In the genomic region with DNA sequence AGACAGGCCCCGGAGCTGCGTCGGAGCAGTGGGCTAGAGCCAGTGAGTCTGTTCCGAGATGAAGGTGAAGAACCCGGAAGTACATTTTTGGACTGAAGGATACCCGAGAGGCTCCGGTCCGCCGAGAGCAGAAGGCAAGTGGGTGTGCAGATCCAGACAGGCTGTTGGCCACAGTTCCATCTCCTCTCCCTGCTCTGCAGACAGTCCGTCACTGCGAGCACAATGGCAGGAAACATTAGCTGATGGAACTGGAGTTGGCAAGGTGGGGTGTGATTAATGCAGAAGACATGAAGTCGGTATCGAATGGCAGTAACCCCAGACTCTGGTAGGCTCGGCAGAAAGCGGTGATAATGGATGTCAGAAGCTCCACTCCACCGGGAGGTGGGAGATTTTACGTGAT, we compare ENCODE assay signal across 14 mouse cellular contexts. TPM values are rescaled to one million over a fixed set of nuclear protein-coding genes. Genes with fewer than 3 reads are reported as not detected.
DNase-seq lines count a peak whose midpoint lies in the region; ATAC-seq and TF ChIP-seq lines count a peak whose summit lies in the region.
"Had no signal": no experiment of that assay in that cellular context is flagged by ENCODE, and none has a peak within 500 bp of the region (broad histone marks: within the 10 kb centered on the region; RNA-seq: fewer than 3 reads in every experiment).

No protein-coding gene starts in this region.

- no peak overlapping the region for H3K9ac ChIP-seq in intestine, embryonic 14.5 days (ENCODE audit: low read length)
- no peak overlapping the region for H3K9ac ChIP-seq in intestine, postnatal 0 days (ENCODE audit: low read depth, low read length)
- no peak overlapping the region for H3K9ac ChIP-seq in heart, embryonic 12.5 days
- H3K9ac ChIP-seq in hindbrain, embryonic 13.5 days: no peak overlapping the region
- H3K9ac ChIP-seq: liver, embryonic 15.5 days; neural tube, embryonic 12.5 days had no signal

- H3K27me3 ChIP-seq in intestine, embryonic 14.5 days (replicated peaks; ENCODE audit: control insufficient read depth, insufficient read depth, low read length): no peaks in the 10 kb centered on the region
- no peaks in the 10 kb centered on the region for H3K27me3 ChIP-seq in intestine, postnatal 0 days (replicated peaks; ENCODE audit: control insufficient read depth, insufficient read depth, low read length)
- peaks cover 63% of the 10 kb centered on the region for H3K27me3 ChIP-seq in E14TG2a.4 (ENCODE audit: insufficient read depth, low read length)
- H3K27me3 ChIP-seq in heart, embryonic 12.5 days (replicated peaks): no peaks in the 10 kb centered on the region
- peaks cover 3% of the 10 kb centered on the region; the same call in 1 of the 2 replicates for H3K27me3 ChIP-seq in hindbrain, embryonic 13.5 days
- H3K27me3 ChIP-seq: neural tube, embryonic 12.5 days had no signal

- H3K4me2 ChIP-seq in intestine, embryonic 14.5 days (ENCODE audit: low read length): peak overlapping the region; percentile 13; the same call in 1 of the 2 replicates
- H3K4me2 ChIP-seq in intestine, postnatal 0 days (replicated peaks; ENCODE audit: low read depth): no peak overlapping the region
- H3K4me2 ChIP-seq in heart, embryonic 12.5 days: peak overlapping the region; percentile 8; the same call in 1 of the 2 replicates
- H3K4me2 ChIP-seq in hindbrain, embryonic 13.5 days: no peak overlapping the region
- H3K4me2 ChIP-seq: liver, embryonic 15.5 days; neural tube, embryonic 12.5 days had no signal

- no peak for ATAC-seq in intestine, embryonic 14.5 days (replicated peaks; ENCODE audit: low FRiP score, low TSS enrichment, low read depth)
- no peak for ATAC-seq in intestine, postnatal 0 days
- peak; percentile 58; the same call in 1 of the 2 replicates for ATAC-seq in heart, embryonic 12.5 days (ENCODE audit: insufficient number of reproducible peaks, low FRiP score)
- no peak for ATAC-seq in hindbrain, embryonic 13.5 days (ENCODE audit: low FRiP score)
- ATAC-seq: forebrain, embryonic 16.5 days; inflammation-experienced regulatory T-cells, adult 6 months had no signal

- DNase-seq in intestine, embryonic 14.5 days (ENCODE audit: low spot score): no peak
- peak; percentile 38 to 70 for DNase-seq in kidney, postnatal 25 days
- DNase-seq in thymus, postnatal 14 days: no peak
- DNase-seq in retina, embryonic 14.5 days (ENCODE audit: low spot score): no peak
- DNase-seq: adrenal gland, adult 8-10 months; cerebellum, adult 9-10 months had no signal

- H3K27ac ChIP-seq in intestine, embryonic 14.5 days (ENCODE audit: low read depth): no peak overlapping the region
- no peak overlapping the region for H3K27ac ChIP-seq in intestine, postnatal 0 days (ENCODE audit: low read depth, low read length)
- no peak overlapping the region for H3K27ac ChIP-seq in heart, embryonic 12.5 days (ENCODE audit: poor library complexity, severe bottlenecking)
- H3K27ac ChIP-seq in hindbrain, embryonic 13.5 days: no peak overlapping the region
- H3K27ac ChIP-seq: liver, embryonic 15.5 days; neural tube, embryonic 12.5 days had no signal

- TF ChIP-seq CTCF in intestine, postnatal 0 days (IDR thresholded peaks at IDR 0.05; ENCODE audit: low read depth): no peak
- TF ChIP-seq CTCF in E14TG2a.4 (conservative IDR thresholded peaks at IDR 0.05; ENCODE audit: low read length): no peak

- no peaks in the 10 kb centered on the region for H3K9me3 ChIP-seq in intestine, embryonic 14.5 days (ENCODE audit: control insufficient read depth, low read length)
- H3K9me3 ChIP-seq in intestine, postnatal 0 days (ENCODE audit: control insufficient read depth): no peaks in the 10 kb centered on the region
- no peaks in the 10 kb centered on the region for H3K9me3 ChIP-seq in E14TG2a.4 (ENCODE audit: low read length)
- no peaks in the 10 kb centered on the region for H3K9me3 ChIP-seq in heart, embryonic 12.5 days (replicated peaks)
- H3K9me3 ChIP-seq in hindbrain, embryonic 13.5 days: no peaks in the 10 kb centered on the region
- H3K9me3 ChIP-seq: liver, embryonic 15.5 days; neural tube, embryonic 12.5 days had no signal

- peaks cover 44% of the 10 kb centered on the region for H3K4me1 ChIP-seq in intestine, embryonic 14.5 days (replicated peaks; ENCODE audit: control insufficient read depth, insufficient read depth, low read length)
- 0 out of 2 replicates have a peak, but pooled peaks cover 8% of the 10 kb centered on the region for H3K4me1 ChIP-seq in intestine, postnatal 0 days (replicated peaks; ENCODE audit: control insufficient read depth, insufficient read depth, low read length)
- peaks cover 23% of the 10 kb centered on the region for H3K4me1 ChIP-seq in E14TG2a.4 (replicated peaks; ENCODE audit: low read depth, low read length)
- H3K4me1 ChIP-seq in heart, embryonic 12.5 days (replicated peaks): peaks cover 47% of the 10 kb centered on the region
- peaks cover 40% of the 10 kb centered on the region for H3K4me1 ChIP-seq in hindbrain, embryonic 13.5 days (replicated peaks)

- H3K36me3 ChIP-seq in intestine, embryonic 14.5 days (ENCODE audit: control insufficient read depth, insufficient read depth, low read length): no peaks in the 10 kb centered on the region
- H3K36me3 ChIP-seq in intestine, postnatal 0 days (ENCODE audit: control insufficient read depth, insufficient read depth): no peaks in the 10 kb centered on the region
- H3K36me3 ChIP-seq in E14TG2a.4 (ENCODE audit: insufficient read depth, low read length): no peaks in the 10 kb centered on the region
- H3K36me3 ChIP-seq in heart, embryonic 12.5 days: no peaks in the 10 kb centered on the region
- no peaks in the 10 kb centered on the region for H3K36me3 ChIP-seq in hindbrain, embryonic 13.5 days
- H3K36me3 ChIP-seq: liver, embryonic 15.5 days; neural tube, embryonic 12.5 days had no signal

- H3K4me3 ChIP-seq in intestine, embryonic 14.5 days (ENCODE audit: low read depth, low read length): no peak overlapping the region
- no peak overlapping the region for H3K4me3 ChIP-seq in intestine, postnatal 0 days (ENCODE audit: low read depth, low read length)
- peak overlapping the region; percentile 10; the same call in 1 of the 2 replicates for H3K4me3 ChIP-seq in E14TG2a.4 (replicated peaks; ENCODE audit: low read length)
- H3K4me3 ChIP-seq in heart, embryonic 12.5 days: no peak overlapping the region
- no peak overlapping the region for H3K4me3 ChIP-seq in hindbrain, embryonic 13.5 days
- H3K4me3 ChIP-seq: liver, embryonic 15.5 days; neural tube, embryonic 12.5 days had no signal

- 51% methylated on average over 17 of the region's 17 CpGs for WGBS in intestine, embryonic 14.5 days
- 61% methylated on average over 17 of the region's 17 CpGs for WGBS in intestine, postnatal 0 days
- 47% methylated on average over 17 of the region's 17 CpGs for WGBS in heart, embryonic 12.5 days
- 74% methylated on average over 17 of the region's 17 CpGs for WGBS in hindbrain, embryonic 13.5 days

RNA-seq across cellular contexts. Expression of a gene that starts 20.9 kb away (rescaled TPM):
- polyA plus RNA-seq in intestine, embryonic 14.5 days (2014; fragmentation: Nextera tagmentation; extraction: Ambion mirVana): 14.4 and 20.8 TPM in 2 replicates
- polyA plus RNA-seq in intestine, postnatal 0 days (2015; fragmentation: Nextera tagmentation; extraction: Ambion mirVana): 6.6 and 9.5 TPM in 2 replicates
- 28.1 and 29.2 TPM in 2 replicates for polyA plus RNA-seq in heart, embryonic 12.5 days (2016; fragmentation: Nextera tagmentation; extraction: Ambion mirVana)
- polyA plus RNA-seq in hindbrain, embryonic 13.5 days (2015; fragmentation: Nextera tagmentation; extraction: Ambion mirVana): 26.8 and 32.3 TPM in 2 replicates

Comparison
In these comparisons a context has a peak if more than half of its experiments do, and no peak if none do; other contexts are left out.
1. H3K4me2 ChIP-seq: peak in intestine, embryonic 14.5 days (single experiment) and heart, embryonic 12.5 days (single experiment); none in intestine, postnatal 0 days (single experiment) and hindbrain, embryonic 13.5 days (single experiment).
2. DNase-seq: peak in kidney, postnatal 25 days (2 of 2); none in intestine, embryonic 14.5 days (single experiment), thymus, postnatal 14 days (single experiment) and retina, embryonic 14.5 days (single experiment).